Mouse (Mus musculus) lung, postnatal 10 days (tissue): ENCODE measurements around the gene Aqp2.

ENCODE experiments used
- DNase-seq: peaks from one replicate; pipeline ENCODE4 v3.0.0; 2021

Gene Aqp2

GRCm38 (mm10) chr15:99578802-99579485, at the start of gene Aqp2:
Gene Aqp2, plus strand, starts transcription at chr15:99579055.
- no peak for DNase-seq

GRCm38 (mm10) chr15:99531146-99531545, 47.7 kb upstream of the Aqp2 start:
- no peak for DNase-seq

GRCm38 (mm10) chr15:99532023-99532422, 46.8 kb upstream of the Aqp2 start:
- DNase-seq: no peak

GRCm38 (mm10) chr15:99536889-99537862, 41.7 kb upstream of the Aqp2 start:
- DNase-seq: no peak

GRCm38 (mm10) chr15:99539891-99540290, 39.0 kb upstream of the Aqp2 start:
- no peak for DNase-seq

- no peak for DNase-seq
Observed at GRCm38 (mm10) chr15:99544047-99544446, 34.8 kb upstream of the Aqp2 start.

GRCm38 (mm10) chr15:99546596-99546995, 32.3 kb upstream of the Aqp2 start:
- peak; percentile 26 for DNase-seq

- no peak for DNase-seq
Observed at GRCm38 (mm10) chr15:99547732-99548131, 31.1 kb upstream of the Aqp2 start.

- no peak for DNase-seq
Observed at GRCm38 (mm10) chr15:99549901-99550300, 29.0 kb upstream of the Aqp2 start.

GRCm38 (mm10) chr15:99553767-99554166, 25.1 kb upstream of the Aqp2 start:
- no peak for DNase-seq

GRCm38 (mm10) chr15:99558947-99559346, 19.9 kb upstream of the Aqp2 start:
- no peak for DNase-seq

GRCm38 (mm10) chr15:99560246-99560645, 18.6 kb upstream of the Aqp2 start:
- no peak for DNase-seq

GRCm38 (mm10) chr15:99567371-99567770, 11.5 kb upstream of the Aqp2 start:
- DNase-seq: no peak

- DNase-seq: no peak
Observed at GRCm38 (mm10) chr15:99568682-99569081, 10.2 kb upstream of the Aqp2 start.

GRCm38 (mm10) chr15:99569123-99569522, 9.7 kb upstream of the Aqp2 start:
- peak; percentile 38 for DNase-seq

GRCm38 (mm10) chr15:99583463-99584344, 4.8 kb downstream of the Aqp2 start:
- DNase-seq: peak; percentile 51

- peak; percentile 55 for DNase-seq
Observed at GRCm38 (mm10) chr15:99584407-99585202, 5.8 kb downstream of the Aqp2 start.

GRCm38 (mm10) chr15:99585741-99586140, 6.9 kb downstream of the Aqp2 start:
- no peak for DNase-seq

- no peak for DNase-seq
Observed at GRCm38 (mm10) chr15:99586525-99586924, 7.7 kb downstream of the Aqp2 start.

GRCm38 (mm10) chr15:99589237-99589636, 10.4 kb downstream of the Aqp2 start:
- no peak for DNase-seq

GRCm38 (mm10) chr15:99589704-99590103, 10.8 kb downstream of the Aqp2 start:
- no peak for DNase-seq
